Mouse (Mus musculus) kidney, adult 8-10 months (tissue): ENCODE results near the gene Arel1.

ENCODE experiments used
- DNase-seq, 2 experiments: peaks; one replicate each; pipeline ENCODE4 v3.0.0; 2022

The Arel1 gene

DNA sequence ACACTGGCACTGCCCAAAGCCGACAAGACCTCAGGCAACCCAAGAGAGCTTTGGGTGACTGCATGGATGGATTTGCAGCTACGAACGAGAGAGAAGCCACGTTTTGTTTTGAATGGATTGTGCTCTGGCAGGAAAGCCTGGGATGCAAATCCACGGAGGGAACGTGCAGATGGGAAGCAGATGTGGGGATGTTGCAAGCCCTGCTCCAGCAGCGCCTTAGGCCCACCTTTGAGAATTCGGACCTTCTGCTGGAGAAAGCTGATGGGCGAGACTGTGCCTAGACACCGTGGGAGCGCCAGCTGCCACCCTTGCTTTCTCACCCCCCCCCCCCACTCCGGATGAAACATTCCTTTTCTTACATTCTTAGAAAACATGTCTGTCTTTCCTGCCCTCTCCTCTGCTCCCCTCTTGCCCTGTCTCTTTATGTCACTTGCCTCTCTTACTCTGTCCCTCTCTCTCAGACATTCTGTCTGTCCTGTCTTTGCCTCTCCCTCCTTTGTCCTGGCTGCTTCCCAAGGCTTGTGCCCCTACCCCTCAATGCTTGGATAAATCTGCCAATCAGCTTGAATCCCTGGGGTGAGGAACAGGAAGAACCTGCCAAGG is 63.6 kb downstream of the Arel1 start:
- DNase-seq = no peak

DNA sequence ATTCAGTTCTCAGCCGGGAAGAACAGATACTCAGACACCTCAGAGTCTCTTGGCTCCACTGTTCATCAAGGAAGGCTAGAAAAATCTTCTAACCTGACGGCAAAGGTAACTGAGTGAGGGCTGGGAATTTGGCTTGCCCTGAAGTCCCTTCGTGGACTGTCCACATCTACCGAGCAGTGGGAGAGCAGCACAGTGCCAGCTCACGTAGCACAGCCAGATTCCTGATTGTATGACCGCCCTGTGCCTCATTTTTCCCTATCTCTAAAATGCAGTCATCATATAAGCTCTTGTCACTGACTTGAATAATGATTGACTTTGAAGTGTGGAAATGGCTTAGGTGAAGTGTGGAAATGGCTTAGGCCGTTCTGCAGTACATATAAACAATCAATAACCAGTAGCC is 66.3 kb downstream of the Arel1 start:
- DNase-seq = no peak

DNA sequence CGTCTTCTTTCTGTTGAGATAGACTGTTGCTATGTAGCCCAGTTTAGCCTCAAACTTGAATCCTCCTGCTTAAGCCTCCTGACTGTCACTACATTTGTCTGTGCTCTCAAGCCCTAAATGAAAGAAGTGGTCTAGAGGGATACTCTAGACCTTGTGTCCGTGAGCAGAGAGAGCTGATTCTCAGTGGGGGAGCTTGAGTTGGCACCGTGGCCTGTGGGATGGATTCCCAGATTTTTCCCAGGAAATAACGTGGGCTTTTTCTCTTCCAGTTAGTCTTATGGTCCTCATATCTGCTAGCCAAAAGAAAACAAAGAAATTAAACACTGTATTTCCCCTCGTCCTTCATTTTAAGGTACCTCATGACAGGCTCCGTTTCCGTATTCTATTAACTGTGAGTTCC is 70.4 kb downstream of the Arel1 start:
- no peak for DNase-seq

DNA sequence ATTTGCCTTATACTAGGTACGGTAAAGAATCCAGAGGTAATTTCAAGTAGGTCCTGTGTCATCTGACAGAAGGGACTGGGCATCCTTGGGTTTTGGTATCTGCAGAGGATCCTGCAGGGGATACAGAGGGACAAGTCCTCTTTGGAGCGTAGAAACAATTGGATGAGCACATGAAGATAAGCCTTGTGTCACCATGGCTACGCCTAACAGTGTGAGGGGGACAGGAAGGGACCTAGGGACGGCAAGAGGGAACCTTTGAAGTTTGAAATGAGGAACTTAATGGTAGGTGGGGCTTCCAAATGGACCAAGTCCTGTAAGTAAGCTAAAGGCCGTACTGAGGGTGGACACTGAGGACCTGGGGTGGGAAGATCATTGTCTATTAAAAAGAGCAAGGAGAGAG is 73.4 kb downstream of the Arel1 start:
- no peak for DNase-seq

DNA sequence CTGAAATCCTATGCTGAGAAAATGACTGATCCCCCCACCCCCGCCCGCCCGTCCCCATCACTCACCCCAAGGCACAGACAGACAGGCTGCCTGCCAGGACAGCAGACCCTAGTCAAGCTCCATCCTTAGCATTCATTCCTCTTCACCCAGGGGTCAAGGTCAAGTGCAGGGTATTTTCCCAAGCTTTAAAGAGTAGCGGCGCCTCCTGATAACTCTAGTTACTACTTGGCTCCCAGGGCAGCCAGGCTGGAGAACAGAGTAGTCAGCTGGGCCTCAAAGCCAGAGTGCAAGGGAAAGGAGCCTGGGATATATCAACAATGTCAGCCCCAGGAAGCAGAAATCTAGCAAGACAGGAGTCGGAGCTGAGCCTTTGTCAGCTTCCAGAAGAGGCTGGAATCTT is 74.5 kb downstream of the Arel1 start:
- no peak for DNase-seq

DNA sequence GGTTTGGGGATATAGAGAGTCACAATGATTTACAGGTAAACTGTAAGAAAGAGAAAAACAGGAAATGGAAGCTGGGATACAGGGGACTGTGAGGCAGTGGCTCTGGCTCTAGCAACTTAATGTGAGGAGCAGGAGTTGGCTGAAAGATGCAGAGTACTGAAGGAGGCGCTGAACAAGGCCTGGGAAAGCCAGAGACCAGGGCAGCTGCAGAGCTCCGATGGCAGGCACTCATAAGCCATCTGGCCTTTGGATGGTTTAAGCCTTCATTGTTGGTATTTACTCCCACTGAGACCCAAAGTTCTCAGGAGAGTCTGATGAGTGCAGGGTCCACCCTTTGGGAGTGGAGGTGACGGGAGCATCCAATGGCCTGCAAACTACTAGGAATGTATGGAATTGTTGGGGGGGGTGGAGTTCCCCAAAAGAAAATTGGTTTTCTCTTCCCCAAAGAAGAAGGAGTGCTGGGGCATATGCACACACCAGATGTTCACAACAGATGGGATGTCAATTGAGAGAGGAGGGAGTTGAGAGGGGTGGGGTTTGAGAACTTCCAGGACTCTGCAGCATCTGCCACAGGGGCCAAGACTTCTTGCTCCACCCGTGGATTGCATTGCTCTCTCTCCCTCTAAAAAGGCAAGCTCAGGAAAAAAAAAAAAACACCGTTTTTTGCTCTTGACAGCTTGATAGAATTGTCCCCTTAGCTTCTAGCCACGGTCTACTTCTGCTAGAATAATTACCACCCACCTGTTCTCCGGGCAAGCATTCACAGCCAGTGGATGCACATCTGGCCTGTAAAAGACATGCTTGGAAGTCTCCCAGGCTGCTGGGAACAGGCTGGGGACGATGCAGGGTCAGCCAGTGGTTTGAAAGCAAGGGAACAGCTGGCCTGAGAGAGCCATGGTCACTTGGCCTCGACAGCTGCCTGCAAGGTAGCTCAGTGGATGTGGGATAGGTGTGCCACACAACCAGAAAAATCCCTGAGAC is 76.8 kb downstream of the Arel1 start:
- no peak for DNase-seq

DNA sequence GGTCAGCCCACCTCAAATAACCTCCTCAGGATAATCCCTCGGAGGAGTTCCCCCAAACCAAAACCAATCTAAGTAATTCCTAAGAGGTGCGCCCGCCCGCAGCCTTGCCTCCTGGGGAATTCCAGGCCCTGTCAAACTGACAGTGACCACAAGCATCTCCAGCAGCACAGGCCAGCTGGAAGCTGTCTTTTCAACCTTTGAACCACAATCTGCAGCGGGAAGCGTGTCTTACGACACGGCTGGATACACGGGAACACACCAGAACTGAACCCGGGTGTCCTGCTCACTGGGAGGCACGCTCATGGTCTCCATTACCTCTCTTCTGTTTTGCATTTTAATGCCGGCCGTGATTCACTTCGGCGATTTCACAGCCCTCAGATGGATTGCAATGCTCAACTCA is 80.4 kb downstream of the Arel1 start:
- DNase-seq = peak; percentile 23 to 41

DNA sequence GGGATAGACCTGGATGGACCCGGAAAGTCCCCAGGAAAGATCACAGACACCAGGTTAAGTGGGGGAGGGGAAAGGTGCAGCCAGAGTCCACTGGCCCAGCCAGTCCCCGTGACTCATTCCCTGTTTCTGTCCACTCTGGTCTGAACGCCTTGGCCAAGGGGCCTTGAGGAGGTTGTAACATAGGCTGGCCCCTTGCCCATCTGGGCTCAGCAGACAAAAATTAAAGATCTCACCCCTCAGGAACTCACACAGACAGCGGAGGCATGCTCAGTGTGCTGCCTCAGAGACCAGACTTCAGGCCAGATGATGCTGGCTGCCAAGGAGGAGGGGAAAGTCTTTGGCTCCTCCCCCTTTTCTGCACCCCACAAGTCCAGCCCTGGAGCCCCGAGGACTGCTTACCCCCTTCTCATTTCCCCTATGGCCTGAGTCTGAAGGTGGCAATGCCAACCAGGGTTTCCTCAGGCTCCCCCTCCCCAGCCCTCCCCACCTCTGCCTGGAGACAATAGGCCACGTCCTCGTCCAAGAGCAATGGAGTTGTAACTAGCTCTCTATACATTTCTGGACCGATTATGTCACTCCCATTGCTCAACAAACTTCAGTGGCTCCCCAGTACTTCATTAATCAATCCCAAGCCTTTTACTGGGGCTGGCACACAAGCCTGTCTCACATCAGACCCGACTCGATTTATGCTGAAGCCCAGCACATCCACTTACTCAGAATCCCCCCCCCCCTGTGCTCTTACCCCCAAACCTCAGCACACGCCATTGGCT is 85.4 kb downstream of the Arel1 start:
- DNase-seq = no peak

DNA sequence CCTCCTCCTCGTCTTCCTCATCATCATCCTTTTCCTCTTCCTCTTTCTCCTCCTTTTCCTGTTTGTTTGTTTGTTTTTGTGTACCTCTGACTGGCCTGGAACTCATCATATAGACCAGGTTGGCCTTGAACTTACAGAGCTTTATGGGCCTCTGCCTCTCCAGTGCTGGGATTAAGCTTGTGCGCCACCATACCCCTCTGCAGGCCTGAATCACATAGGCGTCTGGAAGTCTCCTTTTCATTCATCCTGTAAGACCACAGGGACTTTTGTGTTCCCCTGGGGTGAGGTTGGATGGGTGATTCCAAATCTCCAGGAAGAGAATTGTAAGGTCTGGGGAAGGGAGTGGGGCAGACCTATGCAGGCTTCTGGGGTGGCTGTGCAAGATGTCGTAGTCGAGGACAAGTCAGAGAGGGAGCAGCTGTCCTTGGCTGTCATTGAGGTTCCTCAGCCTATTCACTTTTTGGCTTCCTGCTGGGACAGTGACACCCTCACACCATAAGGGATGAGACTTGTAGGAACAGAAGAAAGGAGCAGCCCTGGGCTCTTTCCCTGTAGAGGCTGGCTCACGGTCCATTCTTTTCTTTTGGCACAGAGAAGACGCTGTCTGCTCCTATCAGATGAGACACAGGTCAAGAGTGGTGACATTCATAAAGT is 86.2 kb downstream of the Arel1 start:
- no peak for DNase-seq

DNA sequence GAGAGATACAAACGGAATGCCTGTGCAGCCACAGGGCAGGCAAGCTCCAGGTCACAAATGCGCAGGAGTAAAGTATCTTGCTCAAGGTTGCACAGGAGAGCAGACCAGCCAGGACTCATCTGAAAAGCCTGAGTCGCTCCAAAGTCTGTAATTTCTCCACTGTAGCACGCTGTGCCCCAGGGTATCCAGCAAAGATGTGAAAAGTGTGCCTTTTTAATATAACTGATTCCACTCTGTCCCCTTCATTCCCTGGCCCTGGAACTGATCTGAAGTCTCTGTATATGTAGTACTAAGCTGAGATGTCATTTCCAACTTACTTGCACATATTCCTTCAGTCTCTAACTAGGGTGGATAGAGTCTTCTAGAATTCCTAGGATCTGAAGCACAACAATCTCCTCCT is 87.9 kb downstream of the Arel1 start:
- DNase-seq = no peak

DNA sequence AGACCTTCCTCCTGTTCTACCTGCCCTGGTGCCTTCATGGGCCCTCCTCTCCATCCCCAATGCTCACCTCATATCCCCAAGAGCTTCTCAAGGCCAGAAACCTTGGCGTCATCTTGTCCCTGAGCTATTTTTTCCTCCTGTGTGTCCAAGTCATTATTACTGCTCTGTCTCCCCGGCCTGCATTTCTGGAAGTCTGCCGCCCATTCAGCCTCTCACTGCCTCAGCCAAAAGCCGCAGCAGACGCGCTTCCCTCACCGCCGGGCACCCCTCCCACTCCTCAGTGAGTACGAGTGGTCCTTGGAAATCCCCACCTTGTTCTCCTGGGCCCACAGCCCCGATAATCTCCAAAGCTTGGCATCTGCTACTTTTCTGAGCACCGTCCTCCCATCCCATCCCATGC is 90.6 kb downstream of the Arel1 start:
- DNase-seq = no peak

DNA sequence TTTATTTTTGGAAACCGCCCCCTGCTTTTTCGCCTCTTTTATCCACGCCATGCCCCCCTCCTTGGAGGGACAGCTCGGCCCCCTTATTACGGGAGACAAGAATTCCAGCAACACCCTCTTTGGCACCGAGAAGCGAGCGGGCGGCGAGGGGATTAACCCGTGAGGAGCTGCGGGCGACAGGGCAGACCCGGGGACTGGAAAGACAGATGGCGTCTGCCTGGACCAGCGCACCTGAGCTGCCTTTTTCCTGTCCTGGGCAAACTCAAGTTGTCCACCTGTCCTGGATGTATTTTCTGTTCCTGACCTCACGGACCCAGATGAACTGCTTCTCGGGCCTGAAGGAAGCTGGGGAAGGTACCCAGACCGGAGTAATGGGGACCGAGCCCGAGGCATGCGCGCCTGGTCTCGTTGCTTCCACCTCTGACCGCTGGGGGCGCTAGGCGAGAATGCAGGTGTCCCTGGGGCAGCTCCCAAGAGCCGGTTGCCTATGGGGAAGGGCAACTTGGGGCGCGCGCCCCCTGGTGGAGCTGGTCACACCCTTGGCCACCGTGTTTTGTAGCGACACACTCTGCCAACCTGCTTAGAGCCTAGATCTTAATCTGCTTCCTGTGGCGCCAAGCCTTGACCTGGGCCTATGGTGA is 94.1 kb downstream of the Arel1 start, which contains the start of gene Ltbp2:
TSS of gene Ltbp2 (minus strand) at position 52 of the 641 bp plus-strand sequence.
- DNase-seq = peak; percentile 69 to 86

DNA sequence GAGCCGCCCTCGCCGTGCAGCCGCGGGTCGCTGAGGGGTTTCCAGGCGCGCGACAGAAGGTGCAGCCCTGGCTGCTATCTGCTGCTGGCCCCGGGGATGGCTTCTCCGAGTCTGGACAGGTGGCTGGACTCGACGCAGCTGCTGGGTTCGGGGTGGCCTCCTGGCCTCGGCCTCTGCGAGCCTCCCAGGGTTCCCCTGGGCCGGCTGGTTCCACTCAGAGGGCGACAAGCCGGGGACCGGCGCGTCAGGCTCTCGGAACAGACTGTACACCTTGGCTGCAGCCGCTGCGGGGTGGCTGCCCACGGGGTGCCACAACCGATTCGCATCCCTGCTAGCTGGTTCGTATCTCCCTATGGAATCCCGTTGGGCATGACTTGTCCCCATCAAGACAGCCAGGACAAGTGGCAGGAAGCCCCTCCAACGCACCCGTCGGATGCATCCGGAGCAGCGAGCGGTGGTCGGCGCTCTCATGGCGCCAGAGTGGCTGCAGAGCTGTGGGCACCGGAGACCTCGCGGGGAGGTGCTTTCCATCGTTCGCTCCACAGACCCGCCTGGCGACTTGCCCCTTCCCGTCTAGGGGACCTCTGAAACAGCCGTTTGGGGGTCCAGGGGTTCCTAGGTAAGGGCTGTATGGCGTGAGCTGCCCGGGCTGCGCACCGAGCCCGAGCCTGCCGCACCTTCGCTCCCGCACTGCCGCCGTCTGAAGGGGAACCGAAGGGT is 94.8 kb downstream of the Arel1 start:
- no peak for DNase-seq

DNA sequence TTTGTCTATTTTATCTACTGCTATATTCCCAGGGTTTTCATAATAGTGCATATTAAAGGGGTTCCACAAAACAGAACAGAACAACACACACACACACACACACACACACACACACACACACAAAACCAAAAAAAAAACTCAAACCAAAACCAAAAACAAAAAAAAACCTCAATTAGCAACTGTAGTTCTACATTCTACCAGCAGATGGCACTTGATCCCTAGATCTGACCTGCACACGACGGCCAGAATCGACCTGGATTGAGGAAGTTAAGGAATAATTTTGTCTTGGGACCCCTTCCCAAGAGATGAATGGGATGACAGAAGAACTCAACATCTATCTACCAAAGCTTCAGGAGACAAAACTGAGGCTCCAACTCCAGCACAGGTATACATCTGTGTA is 97.3 kb downstream of the Arel1 start:
- DNase-seq = no peak

DNA sequence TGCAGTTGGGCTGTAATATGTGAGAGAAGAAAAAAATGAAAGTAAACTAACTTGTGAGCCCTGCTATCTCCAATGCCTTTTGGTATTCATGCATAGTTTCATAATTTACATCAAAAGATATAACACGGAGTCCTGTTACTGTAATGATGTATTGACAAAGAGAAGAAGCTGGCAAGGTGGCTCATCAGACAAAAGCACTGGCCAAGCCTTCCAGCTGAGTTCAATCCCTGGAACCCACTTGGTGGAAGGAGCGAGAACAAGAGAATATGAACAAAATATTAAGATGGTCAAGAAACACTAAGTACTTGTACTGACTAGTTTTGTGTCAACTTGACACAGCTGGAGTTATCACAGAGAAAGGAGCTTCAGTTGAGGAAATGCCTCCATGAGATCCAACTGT is 98.4 kb downstream of the Arel1 start:
- no peak for DNase-seq
